Mouse (Mus musculus) MEL (cell line): ENCODE measurements around the gene Scd3. TPM values are rescaled to one million over a fixed set of nuclear protein-coding genes. Genes with fewer than 3 reads are reported as not detected.

Source experiments
- DNase-seq: peaks from one replicate; pipeline ENCODE4 v3.0.0; 2011; ENCODE audit warnings: low read depth, low spot score
- H3K27ac ChIP-seq: 2 replicates; pipeline ENCODE4 v1.5.1; 2012; ENCODE audit warnings: low read depth, mild to moderate bottlenecking, control low read depth, low read length, moderate library complexity; ENCODE audit not compliant: control insufficient read depth
- H3K27me3 ChIP-seq, 2 experiments: fragments of 150-350 bp in 1 of 2; sonication (generic) in 1 of 2; 2 replicates each; pipeline ENCODE4 v1.6.1; 2012; ENCODE audit warnings: low read length in 2 of 2, mild to moderate bottlenecking in 2 of 2, improper control_type of control experiment in 1 of 2, moderate library complexity in 1 of 2; ENCODE audit not compliant: insufficient read depth in 2 of 2, control insufficient read depth in 1 of 2
- H3K36me3 ChIP-seq, 2 experiments: 2 replicates each; pipeline ENCODE4 v1.6.1; 2012 to 2014; ENCODE audit warnings: low read length in 2 of 2, improper control_type of control experiment in 1 of 2, inconsistent platforms in 1 of 2, mild to moderate bottlenecking in 1 of 2; ENCODE audit not compliant: insufficient read depth in 2 of 2, control insufficient read depth in 1 of 2
- H3K4me1 ChIP-seq, 2 experiments: fragments of 150-350 bp in 1 of 2; sonication (generic) in 1 of 2; 2 replicates each; pipeline ENCODE4 v1.6.1; 2012; ENCODE audit warnings: low read length in 2 of 2, improper control_type of control experiment in 1 of 2, mild to moderate bottlenecking in 1 of 2; ENCODE audit not compliant: insufficient read depth in 2 of 2, control insufficient read depth in 1 of 2
- H3K4me3 ChIP-seq, 2 experiments: fragments of 150-350 bp in 1 of 2; sonication (generic) in 1 of 2; 2 replicates each; pipeline ENCODE4 v1.5.1; 2012; ENCODE audit warnings: low read depth in 2 of 2, low read length in 2 of 2, mild to moderate bottlenecking in 2 of 2, moderate library complexity in 2 of 2, control low read depth in 1 of 2, improper control_type of control experiment in 1 of 2; ENCODE audit not compliant: control insufficient read depth in 1 of 2, insufficient read depth in 1 of 2
- H3K79me2 ChIP-seq: 2 replicates; pipeline ENCODE4 v1.6.1; 2012; ENCODE audit warnings: mild to moderate bottlenecking, low read length, moderate library complexity; ENCODE audit not compliant: control insufficient read depth, poor library complexity, insufficient read depth
- H3K9ac ChIP-seq: 2 replicates; pipeline ENCODE4 v1.6.1; 2012; ENCODE audit warnings: low read depth, mild to moderate bottlenecking, control low read depth, low read length, moderate library complexity; ENCODE audit not compliant: control insufficient read depth, poor library complexity, severe bottlenecking
- H3K9me3 ChIP-seq: fragments of 150-350 bp; sonication (generic); replicated peaks from 2 replicates; pipeline ENCODE4 v1.6.1; 2012; ENCODE audit warnings: mild to moderate bottlenecking, low read length, improper control_type of control experiment, moderate library complexity; ENCODE audit not compliant: insufficient read depth
- BHLHE40 ChIP-seq: IDR thresholded peaks from 2 replicates; pipeline ENCODE4 v1.6.1; 2012; ENCODE audit warnings: low read depth, mild to moderate bottlenecking, inconsistent platforms, low read length, improper control_type of control experiment, borderline replicate concordance
- CHD1 ChIP-seq: IDR thresholded peaks from 2 replicates; pipeline ENCODE4 v1.6.1; 2012; ENCODE audit warnings: low read depth, mild to moderate bottlenecking, inconsistent platforms, low read length, improper control_type of control experiment
- CTCF ChIP-seq, 3 experiments: IDR thresholded peaks in 2 of 3; conservative IDR thresholded peaks in 1 of 3; 2 replicates each; pipeline ENCODE4 v1.5.1; 2011 to 2012; ENCODE audit warnings: low read length in 3 of 3, low read depth in 2 of 3, mild to moderate bottlenecking in 2 of 3, improper control_type of control experiment in 1 of 3, inconsistent platforms in 1 of 3, mixed read lengths in 1 of 3, moderate library complexity in 1 of 3; ENCODE audit not compliant: control insufficient read depth in 1 of 3, insufficient read depth in 1 of 3, poor library complexity in 1 of 3, severe bottlenecking in 1 of 3
- ELF1 ChIP-seq: IDR thresholded peaks from 2 replicates; pipeline ENCODE4 v1.6.1; 2014; ENCODE audit warnings: low read depth, mild to moderate bottlenecking, inconsistent platforms, low read length, improper control_type of control experiment, moderate library complexity
- GABPA ChIP-seq: IDR thresholded peaks from 2 replicates; pipeline ENCODE4 v1.6.1; 2012; ENCODE audit warnings: low read depth, mild to moderate bottlenecking, inconsistent platforms, low read length, improper control_type of control experiment, moderate library complexity
- MEF2A ChIP-seq: IDR thresholded peaks from 2 replicates; pipeline ENCODE4 v1.6.1; 2014; ENCODE audit warnings: low read depth, mild to moderate bottlenecking, inconsistent platforms, low read length, improper control_type of control experiment; ENCODE audit not compliant: poor library complexity, insufficient replicate concordance, severe bottlenecking; ENCODE audit errors: extremely low read depth
- MXI1 ChIP-seq: IDR thresholded peaks from 2 replicates; pipeline ENCODE4 v1.6.1; 2011; ENCODE audit warnings: mild to moderate bottlenecking, low read depth, low read length, improper control_type of control experiment
- MYC ChIP-seq: IDR thresholded peaks from 2 replicates; pipeline ENCODE4 v1.6.1; 2011; ENCODE audit warnings: low read depth, mild to moderate bottlenecking, low read length, improper control_type of control experiment, moderate library complexity
- NELFE ChIP-seq: IDR thresholded peaks from 2 replicates; pipeline ENCODE4 v1.6.1; 2011; ENCODE audit warnings: low read depth, low read length, improper control_type of control experiment
- POLR2AphosphoS2 ChIP-seq: IDR thresholded peaks from 2 replicates; pipeline ENCODE4 v1.6.1; 2011; ENCODE audit warnings: low read length, improper control_type of control experiment
- POLR2AphosphoS5 ChIP-seq: IDR thresholded peaks from 2 replicates; pipeline ENCODE4 v1.6.1; 2012; ENCODE audit warnings: low read depth, borderline replicate concordance, mild to moderate bottlenecking, inconsistent platforms, low read length, moderate library complexity, mixed read lengths
- RAD21 ChIP-seq: IDR thresholded peaks from 2 replicates; pipeline ENCODE4 v1.6.1; 2011; ENCODE audit warnings: mild to moderate bottlenecking, low read depth, low read length, improper control_type of control experiment
- RCOR1 ChIP-seq: IDR thresholded peaks from 2 replicates; pipeline ENCODE4 v1.6.1; 2012; ENCODE audit warnings: low read depth, mild to moderate bottlenecking, inconsistent platforms, low read length, improper control_type of control experiment
- SIN3A ChIP-seq: IDR thresholded peaks from 2 replicates; pipeline ENCODE4 v1.6.1; 2012; ENCODE audit warnings: low read length, improper control_type of control experiment, inconsistent platforms
- SMC3 ChIP-seq: IDR thresholded peaks from 2 replicates; pipeline ENCODE4 v1.6.1; 2011; ENCODE audit warnings: low read depth, low read length, improper control_type of control experiment
- TBP ChIP-seq: IDR thresholded peaks from 2 replicates; pipeline ENCODE4 v1.8.0; 2011; ENCODE audit warnings: low read depth, low read length, improper control_type of control experiment
- TCF12 ChIP-seq: IDR thresholded peaks from 2 replicates; pipeline ENCODE4 v1.6.1; 2014; ENCODE audit warnings: low read depth, mild to moderate bottlenecking, inconsistent platforms, low read length, improper control_type of control experiment, moderate library complexity
- UBTF ChIP-seq: IDR thresholded peaks from 2 replicates; pipeline ENCODE4 v1.6.1; 2012; ENCODE audit warnings: low read depth, mild to moderate bottlenecking, inconsistent platforms, low read length, improper control_type of control experiment, moderate library complexity, borderline replicate concordance; ENCODE audit not compliant: insufficient read depth
- ZC3H11A ChIP-seq: IDR thresholded peaks from 2 replicates; pipeline ENCODE4 v1.6.1; 2012; ENCODE audit warnings: low read depth, mild to moderate bottlenecking, inconsistent platforms, low read length, improper control_type of control experiment
- ZNF384 ChIP-seq: IDR thresholded peaks from 2 replicates; pipeline ENCODE4 v1.6.1; 2012; ENCODE audit warnings: low read depth, mild to moderate bottlenecking, inconsistent platforms, low read length, improper control_type of control experiment
- polyA plus RNA-seq, 2 experiments: library from polyadenylated mRNA; stranded (reverse) in 1 of 2; unstranded in 1 of 2; fragments of >175 nt in 1 of 2; fragments of >200 nt in 1 of 2; gene quantifications; 2 replicates each; pipeline versions ENCODE4 v1.2.1 to v1.2.4; 2012; ENCODE audit warnings: low replicate concordance in 2 of 2, low read depth in 1 of 2; ENCODE audit not compliant: insufficient read length in 2 of 2, insufficient read depth in 1 of 2, missing spikeins in 1 of 2
- total RNA-seq: library from RNA; depleted of rRNA; stranded (reverse); fragments of 300-350 nt; gene quantifications from 2 replicates; pipeline ENCODE4 v1.2.3, GENCODE M21; 2012

Scd3 gene
- total and polyA plus RNA-seq, 3 experiments, result 0.65 to 745 (median 0.96) TPM

DNA sequence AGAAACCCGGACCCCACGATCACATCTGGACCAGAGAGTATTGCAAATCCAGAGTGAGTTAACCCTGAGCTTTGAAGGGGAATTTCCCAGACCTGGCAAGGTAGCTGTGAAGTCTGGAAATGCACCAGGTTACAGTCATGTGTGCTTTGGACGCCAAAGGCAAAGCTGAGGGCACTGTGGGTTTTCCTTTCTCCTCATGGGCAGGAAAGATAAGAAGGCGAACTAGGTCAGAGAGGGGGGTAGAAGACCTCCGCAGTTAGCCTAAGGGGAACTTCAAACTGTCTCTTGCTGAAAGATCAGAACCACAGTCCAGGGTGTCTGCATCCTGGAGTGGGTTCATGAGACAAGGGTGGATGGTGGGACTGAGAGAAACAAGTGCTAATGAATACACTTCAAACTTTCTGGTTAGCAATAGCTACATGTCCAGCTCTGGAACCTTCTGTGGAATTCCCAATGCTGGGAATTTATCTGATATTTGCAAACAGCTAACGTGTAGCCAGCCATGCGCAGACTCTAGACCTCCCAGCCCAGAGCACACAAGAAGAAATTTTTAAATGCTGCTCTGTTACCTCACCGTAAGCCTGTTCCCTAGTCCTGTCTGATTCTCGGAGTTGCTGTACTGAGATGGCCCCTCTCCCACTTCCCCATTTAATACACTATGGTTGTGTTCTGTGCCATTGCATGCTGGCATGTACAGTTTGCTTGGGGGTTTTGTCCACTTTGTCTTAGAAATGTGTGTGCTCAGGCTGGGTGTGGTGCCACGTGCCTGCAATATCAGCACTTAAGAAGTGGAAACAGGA, 5.8 kb upstream of the Scd3 start (continued):
- peak; percentile 25 for TF ChIP-seq MXI1
- peak; percentile 90 for TF ChIP-seq TCF12
- TF ChIP-seq UBTF, result 0 out of 2 replicates have a peak, but pooled peaks have one; percentile 56
- TF ChIP-seq TBP, result peak; percentile 90

DNA sequence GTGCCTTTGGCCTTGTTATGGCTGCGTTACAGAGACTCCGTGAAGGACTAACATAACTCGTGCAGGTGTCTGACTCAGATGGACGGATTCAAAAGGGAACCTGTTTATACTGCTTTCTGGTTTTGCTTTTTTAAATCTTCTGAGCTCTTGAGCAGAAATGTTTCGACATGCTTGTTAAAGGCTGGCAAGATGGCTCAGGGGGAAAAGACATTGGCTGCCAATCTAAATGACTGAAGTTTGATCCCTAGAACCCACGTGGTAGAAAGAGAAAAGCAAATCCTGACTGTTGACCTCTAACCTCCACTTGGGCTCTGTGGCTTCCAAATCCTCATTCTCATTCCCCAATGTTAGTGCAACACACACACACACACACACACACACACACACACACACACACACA, 4.6 kb upstream of the Scd3 start:
- no peaks in the 10 kb centered on the region for H3K79me2 ChIP-seq
- TF ChIP-seq BHLHE40, result no peak
- TF ChIP-seq MEF2A, result no peak
- TF ChIP-seq CHD1, result no peak
- no peak for TF ChIP-seq NELFE
- H3K9me3 ChIP-seq, result no peaks in the 10 kb centered on the region
- H3K9ac ChIP-seq, result no peak overlapping the region
- peaks cover 0 to 17% of the 10 kb centered on the region in 2 experiments; a peak in 2 of 4 replicates for H3K36me3 ChIP-seq
- peaks cover 8 to 31% of the 10 kb centered on the region in 2 experiments for H3K4me1 ChIP-seq
- DNase-seq, result no peak
- no peak overlapping the region for H3K4me3 ChIP-seq
- H3K27ac ChIP-seq, result no peak overlapping the region
- H3K27me3 ChIP-seq, result no peaks in the 10 kb centered on the region; a peak in 1 of 4 replicates

DNA sequence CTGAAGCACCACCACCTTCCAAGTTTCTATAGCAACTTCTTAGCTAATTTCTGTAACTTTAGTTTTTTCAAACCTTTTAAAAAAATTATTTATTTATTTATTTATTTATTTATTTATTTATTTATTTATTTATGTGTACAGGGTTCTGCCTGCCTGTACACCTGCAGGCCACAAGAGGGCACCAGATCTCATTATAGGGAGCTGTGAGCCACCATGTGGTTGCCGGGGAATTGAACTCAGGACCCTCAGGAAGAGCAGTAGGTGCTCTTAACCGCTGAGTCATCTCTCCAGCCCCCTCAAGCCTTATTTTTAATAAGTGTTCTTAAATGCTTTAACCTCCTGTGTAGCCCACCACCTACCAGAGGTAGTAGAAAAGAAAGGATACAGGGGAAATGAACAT, 4.1 kb upstream of the Scd3 start:
- H3K27ac ChIP-seq, result no peak overlapping the region
- no peak overlapping the region for H3K4me3 ChIP-seq
- H3K79me2 ChIP-seq, result no peaks in the 10 kb centered on the region
- H3K4me1 ChIP-seq, result peaks cover 8 to 31% of the 10 kb centered on the region in 2 experiments
- H3K9ac ChIP-seq, result no peak overlapping the region
- peaks cover 0 to 17% of the 10 kb centered on the region in 2 experiments; a peak in 2 of 4 replicates for H3K36me3 ChIP-seq
- no peaks in the 10 kb centered on the region for H3K27me3 ChIP-seq
- TF ChIP-seq ELF1, result no peak
- peak; percentile 68 for TF ChIP-seq ZC3H11A
- no peak for TF ChIP-seq BHLHE40
- peak; percentile 60 for TF ChIP-seq SMC3
- TF ChIP-seq ZNF384, result 0 out of 2 replicates have a peak, but pooled peaks have one; percentile 12
- no peak for TF ChIP-seq TBP
- no peak for TF ChIP-seq POLR2AphosphoS2
- peak; percentile 75 for TF ChIP-seq MYC
- no peak for TF ChIP-seq RCOR1
- no peak for TF ChIP-seq POLR2AphosphoS5
- TF ChIP-seq SIN3A, result no peak
- peak; percentile 67 to 89 (median 73) for TF ChIP-seq CTCF (IDR thresholded peaks at IDR 0.05 in 2 of 3, conservative IDR thresholded peaks at IDR 0.05 in 1 of 3; ENCODE audit: control insufficient read depth in 1 of 3, insufficient read depth in 1 of 3, low read depth in 2 of 3, low read length in 3 of 3, poor library complexity in 1 of 3, severe bottlenecking in 1 of 3)
- peak; percentile 66 for TF ChIP-seq RAD21
- no peak for TF ChIP-seq NELFE
- TF ChIP-seq GABPA, result no peak
- peak; percentile 72 for DNase-seq
- no peaks in the 10 kb centered on the region for H3K9me3 ChIP-seq
